Mouse (Mus musculus) kidney, adult 2 months (tissue): ENCODE measurements around the gene Polr1d.

Experiments
- CTCF ChIP-seq: fragments of 200-500 bp; conservative IDR thresholded peaks from 2 replicates; pipeline ENCODE4 v1.5.1; 2011; ENCODE audit warnings: low read depth, mild to moderate bottlenecking, control low read depth, low read length, moderate library complexity, mixed read lengths; ENCODE audit not compliant: insufficient read depth, insufficient read length
- POLR2A ChIP-seq: fragments of 200-500 bp; IDR thresholded peaks from one replicate; pipeline ENCODE4 v1.6.1; 2011; ENCODE audit warnings: low read depth, low read length, control low read depth

- TF ChIP-seq POLR2A (no peak), CTCF (no peak)
These were observed 57.7 kb downstream of the Polr1d start for GRCm38 (mm10) chr5:147134341-147135088.
